Mouse (Mus musculus) neutrophil, adult 65 days (primary cell): Measurements from ENCODE around the gene Cyp20a1. TPM values are rescaled to one million over a fixed set of nuclear protein-coding genes. Genes with fewer than 3 reads are reported as not detected.

Experiments
- total RNA-seq: library from RNA; stranded (reverse); gene quantifications from 2 replicates; pipeline ENCODE4 v1.2.4, GENCODE M21; 2023

Cyp20a1 gene
- 6.3 and 8.5 TPM in 2 replicates for total RNA-seq

DNA sequence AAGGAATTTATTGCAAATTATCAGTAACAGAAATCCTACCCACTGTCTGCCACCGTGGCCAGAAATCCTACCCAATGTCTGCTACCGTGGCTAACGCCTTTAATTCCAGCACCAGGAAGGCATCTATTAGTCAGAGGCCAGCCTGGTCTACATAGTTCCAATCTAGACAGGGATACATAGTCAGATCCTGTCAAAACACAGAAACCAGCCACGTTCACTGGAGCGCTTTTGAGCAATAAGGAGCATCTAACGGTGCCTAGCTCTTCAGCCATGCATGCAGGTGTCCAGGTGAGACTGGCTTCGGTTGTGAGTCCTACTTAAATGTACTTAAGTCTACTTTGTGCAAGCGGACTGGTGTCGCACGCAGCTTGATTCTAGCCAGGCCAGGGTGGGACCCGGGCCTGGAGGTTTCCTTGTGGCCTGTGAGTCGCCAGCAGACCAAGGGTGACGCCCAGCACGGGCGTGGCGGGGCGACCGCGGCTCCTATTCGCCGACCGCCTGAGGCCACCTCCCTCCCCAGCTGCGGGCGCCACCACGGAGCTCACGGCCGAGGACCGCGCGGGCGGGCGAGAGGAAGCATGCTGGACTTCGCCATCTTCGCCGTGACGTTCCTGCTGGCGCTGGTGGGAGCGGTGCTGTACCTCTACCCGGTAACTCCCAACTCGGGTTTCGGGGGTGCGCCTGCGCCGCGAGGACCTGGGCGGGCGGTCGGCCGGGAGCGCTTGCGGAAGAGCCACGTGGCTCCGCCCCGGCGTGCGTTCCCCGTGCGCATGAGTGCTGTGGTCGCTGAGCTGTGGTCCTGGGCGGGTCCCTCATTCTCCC lies at the start of gene Cyp20a1:
Cyp20a1 (plus strand) TSS at position 516 of the 822 bp plus-strand sequence.

DNA sequence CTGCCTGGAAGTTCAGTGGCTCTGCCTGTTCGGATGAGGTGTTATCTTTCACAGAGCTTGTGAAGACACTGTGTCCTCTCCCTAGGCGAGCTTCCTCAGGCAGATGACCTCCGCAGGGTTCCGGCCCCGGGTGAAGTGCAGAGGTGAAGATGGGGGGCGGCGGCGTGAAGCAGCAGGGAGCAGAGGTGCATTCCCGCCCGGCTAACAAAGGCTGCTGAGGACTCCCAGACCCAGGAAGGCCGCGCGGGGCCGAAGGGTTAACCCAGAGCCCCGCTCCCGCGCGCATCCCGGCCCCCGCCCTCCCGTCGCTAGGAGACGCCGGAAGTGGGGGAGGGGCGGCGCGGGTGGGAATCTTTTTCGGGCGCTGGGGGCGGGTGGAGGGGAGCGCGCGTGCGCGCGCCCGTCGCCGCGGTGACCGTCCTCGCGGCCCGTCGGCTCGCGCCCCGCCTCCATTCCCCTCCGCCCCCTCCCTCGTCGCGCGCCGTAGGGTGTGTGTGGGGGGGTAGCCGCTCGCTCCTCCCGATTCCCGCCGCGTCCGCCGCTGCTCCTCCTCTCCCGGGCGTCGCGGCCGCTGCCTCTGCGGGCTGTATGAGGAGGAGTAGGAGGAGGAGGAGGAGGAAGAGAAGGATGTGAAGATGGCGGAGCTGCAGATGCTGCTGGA lies 66.2 kb downstream of the Cyp20a1 start, which contains the start of gene Abi2:
Abi2 (plus strand) TSS at position 452 of the 661 bp plus-strand sequence.

Other genes starting within 250 kb of the Cyp20a1 start
- 6.4 and 7.9 TPM in 2 replicates for gene Carf, start 245.1 kb upstream of the Cyp20a1 start, total RNA-seq
- 5.8 and 7.6 TPM in 2 replicates for gene Wdr12, start 244.7 kb upstream of the Cyp20a1 start, total RNA-seq
- 13.6 and 17.0 TPM in 2 replicates for gene Nbeal1, start 162.7 kb upstream of the Cyp20a1 start, total RNA-seq
- 4.6 and 5.6 TPM in 2 replicates for gene Abi2, start 66.3 kb downstream of the Cyp20a1 start, total RNA-seq
- gene Raph1, start 223.8 kb downstream of the Cyp20a1 start, total RNA-seq, result 12.7 and 16.7 TPM in 2 replicates